Mouse (Mus musculus) CH12.LX (cell line): ENCODE measurements at regions not wholly inside any gene's neighbourhood (a gene's known extent, or its start where the extent isn't known, plus 50 kb on each side); places are given as distances from the start of the nearest gene placed in this dataset.

Experiments
- DNase-seq: peaks from one replicate; pipeline ENCODE4 v3.0.0-alpha.2; 2013; ENCODE audit errors: extremely low read depth
- H3K27ac ChIP-seq: 2 replicates; pipeline ENCODE4 v1.5.1; 2012; ENCODE audit warnings: low read depth, mild to moderate bottlenecking, control low read depth, moderate library complexity; ENCODE audit not compliant: insufficient read depth
- H3K27me3 ChIP-seq: replicated peaks from 2 replicates; pipeline ENCODE3; 2012; ENCODE audit warnings: inconsistent platforms
- H3K36me3 ChIP-seq, 2 experiments: replicated peaks in 1 of 2; 2 replicates each; pipeline versions ENCODE3 to v1.6.1; 2012; ENCODE audit warnings: inconsistent platforms in 1 of 2, low read length in 1 of 2, mild to moderate bottlenecking in 1 of 2, mixed read lengths in 1 of 2, moderate library complexity in 1 of 2; ENCODE audit not compliant: control insufficient read depth in 1 of 2, insufficient read depth in 1 of 2
- H3K4me1 ChIP-seq, 2 experiments: 2 replicates each; pipeline ENCODE4 v1.6.1; 2012; ENCODE audit warnings: inconsistent platforms in 1 of 2, moderate library complexity in 1 of 2; ENCODE audit not compliant: insufficient read depth in 2 of 2, control insufficient read depth in 1 of 2
- H3K4me2 ChIP-seq: 2 replicates; pipeline ENCODE4 v1.6.1; 2012; ENCODE audit warnings: low read depth, mild to moderate bottlenecking, control low read depth; ENCODE audit not compliant: poor library complexity, insufficient read depth, severe bottlenecking
- H3K4me3 ChIP-seq, 3 experiments: fragments of 150-350 bp in 1 of 3; sonication (generic) in 1 of 3; replicated peaks in 1 of 3; 2 replicates each; pipeline versions ENCODE3 to v1.5.1; 2011 to 2012; ENCODE audit warnings: low read depth in 2 of 3, low read length in 2 of 3, mild to moderate bottlenecking in 2 of 3, moderate library complexity in 2 of 3, control low read depth in 1 of 3, improper control_type of control experiment in 1 of 3, inconsistent platforms in 1 of 3, mixed read lengths in 1 of 3; ENCODE audit not compliant: poor library complexity in 1 of 3
- H3K79me2 ChIP-seq: replicated peaks from 2 replicates; pipeline ENCODE4 v1.6.1; 2012; ENCODE audit warnings: mild to moderate bottlenecking, moderate library complexity; ENCODE audit not compliant: control insufficient read depth, poor library complexity, insufficient read depth, severe bottlenecking; ENCODE audit errors: extremely low read depth
- H3K9ac ChIP-seq: 2 replicates; pipeline ENCODE4 v1.6.1; 2012; ENCODE audit warnings: low read depth, mild to moderate bottlenecking, control low read depth, moderate library complexity; ENCODE audit not compliant: insufficient read depth
- H3K9me3 ChIP-seq: replicated peaks from 2 replicates; pipeline ENCODE3; 2012; ENCODE audit warnings: low read length, inconsistent platforms, mixed read lengths
- MAFK ChIP-seq: IDR thresholded peaks from 2 replicates; pipeline ENCODE4 v1.6.1; 2011; ENCODE audit warnings: low read length, improper control_type of control experiment; ENCODE audit not compliant: insufficient replicate concordance
- UBTF ChIP-seq: IDR thresholded peaks from 2 replicates; pipeline ENCODE4 v1.6.1; 2012; ENCODE audit warnings: low read depth, mild to moderate bottlenecking, inconsistent platforms, low read length, improper control_type of control experiment, moderate library complexity
- ZC3H11A ChIP-seq: IDR thresholded peaks from 2 replicates; pipeline ENCODE4 v1.6.1; 2012; ENCODE audit warnings: low read depth, mild to moderate bottlenecking, inconsistent platforms, low read length, improper control_type of control experiment
- dilution Hi-C: fragments of 300-500 bp; cut with MboI; formaldehyde crosslinking; loops from 2 replicates; pipeline ENCODE4 v1.14.3; 2020; ENCODE audit warnings: low sequenced_read_pairs; ENCODE audit not compliant: extremely low pct_unique_long_range_greater_than_20kb, extremely low pct_ligation_motif_present
- in situ Hi-C: fragments of 300-500 bp; cut with MboI; formaldehyde crosslinking; loops from 3 replicates; pipeline ENCODE4 v1.14.3; 2019; ENCODE audit warnings: low sequenced_read_pairs, low pct_ligation_motif_present, low pct_unique_long_range_greater_than_20kb, mixed read lengths

GRCm38 (mm10) chr19:51568101-51568500 is 696.0 kb upstream of the Ins1 start:
- Histone ChIP-seq H3K4me1 (no peaks in the 10 kb centered on the region), H3K27me3 (no peaks in the 10 kb centered on the region), H3K9ac (no peak overlapping the region), H3K4me3 (no peak overlapping the region), H3K4me2 (no peak overlapping the region), H3K27ac (no peak overlapping the region), H3K79me2 (no peaks in the 10 kb centered on the region), H3K36me3 (no peaks in the 10 kb centered on the region), H3K9me3 (peaks cover 19% of the 10 kb centered on the region)
- DNase-seq, result no peak
- no peak for TF ChIP-seq UBTF
- TF ChIP-seq MAFK, result peak; percentile 61; the same call in 1 of the 2 replicates
- TF ChIP-seq ZC3H11A, result no peak
- in situ Hi-C loops (no loop called here), dilution Hi-C loops (no loop called here)
